Mouse (Mus musculus) ES-E14 (cell line): ENCODE measurements around the gene Rab42. TPM values are rescaled to one million over a fixed set of nuclear protein-coding genes. Genes with fewer than 3 reads are reported as not detected.

Experiments used
- total RNA-seq: library from RNA; depleted of rRNA; stranded (reverse); fragments of 300-350 nt; gene quantifications from 2 replicates; pipeline ENCODE4 v1.2.3, GENCODE M21; 2012; rRNA removed

Rab42 gene
- total RNA-seq, 1 experiment, result 1.1 TPM

Other genes with a start within 250 kb of the Rab42 start
- gene Gm10300, start 228.7 kb downstream of the Rab42 start, total RNA-seq, result 0.11 TPM in 1 of 2 replicates, not detected in the other
- 16.3 and 19.5 TPM in 2 replicates for gene Epb41, start 228.1 kb downstream of the Rab42 start, total RNA-seq
- 0.62 and 0.79 TPM in 2 replicates for gene Oprd1, start 158.9 kb downstream of the Rab42 start, total RNA-seq
- gene Ythdf2, start 91.1 kb downstream of the Rab42 start, total RNA-seq, result 56.1 and 67.7 TPM in 2 replicates
- 20.7 and 22.3 TPM in 2 replicates for gene Gmeb1, start 41.8 kb downstream of the Rab42 start, total RNA-seq
- 12.1 and 21.9 TPM in 2 replicates for gene Taf12, start 29.0 kb downstream of the Rab42 start, total RNA-seq
- gene Trnau1ap, start 26.2 kb upstream of the Rab42 start, total RNA-seq, result 48.6 and 61.8 TPM in 2 replicates
- gene Rcc1, start 50.2 kb upstream of the Rab42 start, total RNA-seq, result 107 and 117 TPM in 2 replicates
- gene Phactr4, start 119.1 kb upstream of the Rab42 start, total RNA-seq, result 4.0 and 7.8 TPM in 2 replicates
- 29.7 and 32.8 TPM in 2 replicates for gene Med18, start 160.5 kb upstream of the Rab42 start, total RNA-seq
- 75.8 and 96.1 TPM in 2 replicates for gene Sesn2, start 207.1 kb upstream of the Rab42 start, total RNA-seq
- gene Atpif1, start 230.3 kb upstream of the Rab42 start, total RNA-seq, result 485 and 496 TPM in 2 replicates
- 127 and 167 TPM in 2 replicates for gene Dnajc8, start 232.2 kb upstream of the Rab42 start, total RNA-seq